Mouse (Mus musculus) kidney, adult 11 months (tissue): ENCODE data around the gene Mamdc2.

Source experiments
- DNase-seq: peaks from one replicate; pipeline ENCODE4 v3.0.0; 2022

Gene Mamdc2

DNA sequence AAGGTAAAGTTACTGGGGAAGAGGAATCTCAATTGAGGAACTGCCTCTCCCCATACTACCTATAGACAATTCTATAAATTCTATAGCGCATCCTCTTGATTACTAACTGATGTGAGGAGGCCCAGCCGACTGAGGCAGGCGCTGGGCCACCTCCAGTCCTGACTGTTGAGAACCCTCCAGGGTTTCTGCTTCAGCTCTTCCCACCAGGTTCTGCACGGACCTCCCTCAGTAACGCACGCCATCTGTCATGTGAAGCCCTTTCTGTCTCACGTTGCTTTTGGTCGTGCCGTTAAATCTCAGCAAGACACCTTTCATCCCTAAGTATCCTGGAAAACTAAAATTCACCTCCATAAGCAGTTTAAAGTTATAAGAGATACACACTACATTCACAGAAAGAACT is 191.5 kb downstream of the Mamdc2 start:
- no peak for DNase-seq
